Mouse (Mus musculus) cerebellum, adult (tissue): ENCODE data around the gene Tacr2.
A peak's percentile ranks its signal among the peaks of the same experiment; 100 is the strongest.

ENCODE experiments used
- ATAC-seq: cut with Nextera tagmentation; 2 replicates; pipeline ENCODE4 v1.9.2; 2017; ENCODE audit warnings: mild to moderate bottlenecking, moderate library complexity, mixed read lengths; ENCODE audit not compliant: insufficient number of reproducible peaks, low FRiP score, low TSS enrichment

The Tacr2 gene

DNA sequence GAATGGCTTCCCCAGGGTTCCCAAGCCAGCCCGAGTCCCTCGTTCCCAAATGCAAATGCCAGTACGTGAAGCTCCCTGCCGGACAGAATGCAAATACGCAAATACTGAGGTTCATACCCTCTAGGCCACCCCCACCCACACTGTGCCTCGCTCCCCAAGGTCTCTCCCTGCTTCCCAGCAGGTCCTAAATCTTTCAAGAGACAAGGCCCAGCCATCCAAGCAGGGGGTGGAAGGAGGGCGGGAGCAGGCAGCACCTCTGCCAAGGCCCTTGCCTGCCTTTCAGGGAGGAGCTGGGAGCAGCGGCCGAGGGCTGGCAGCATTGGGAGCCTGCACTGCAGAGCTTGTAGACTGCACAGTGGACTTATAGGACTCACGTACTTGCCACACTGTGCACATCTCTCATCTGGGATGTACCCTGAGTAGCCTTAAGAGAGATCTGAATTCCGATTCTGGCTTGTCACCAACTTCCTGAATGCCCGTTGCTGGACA is at the start of gene Tacr2:
Tacr2 (plus strand) TSS at position 439 of the 489 bp plus-strand sequence.
- no peak for ATAC-seq

DNA sequence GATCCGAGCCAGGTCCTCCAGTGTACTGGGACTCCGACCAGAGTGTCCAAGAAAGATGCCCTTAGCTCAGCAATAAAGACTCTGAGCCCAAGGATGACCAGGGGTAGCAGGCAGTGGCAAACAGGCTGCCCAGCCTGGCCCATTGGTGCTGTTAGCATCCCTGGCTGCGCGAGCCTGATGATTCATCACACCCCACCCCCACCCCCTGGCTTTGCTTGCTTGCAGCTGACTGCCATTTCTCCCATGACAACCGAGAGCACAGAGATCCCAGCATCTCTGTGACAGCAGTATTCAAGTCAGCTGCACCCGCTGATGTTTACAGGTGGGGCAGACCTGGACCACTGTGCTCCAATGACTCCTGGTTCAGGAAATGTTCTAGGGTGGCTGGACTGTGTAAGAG is 49.7 kb upstream of the Tacr2 start:
- ATAC-seq = no peak; the same call in 1 of the 2 replicates

DNA sequence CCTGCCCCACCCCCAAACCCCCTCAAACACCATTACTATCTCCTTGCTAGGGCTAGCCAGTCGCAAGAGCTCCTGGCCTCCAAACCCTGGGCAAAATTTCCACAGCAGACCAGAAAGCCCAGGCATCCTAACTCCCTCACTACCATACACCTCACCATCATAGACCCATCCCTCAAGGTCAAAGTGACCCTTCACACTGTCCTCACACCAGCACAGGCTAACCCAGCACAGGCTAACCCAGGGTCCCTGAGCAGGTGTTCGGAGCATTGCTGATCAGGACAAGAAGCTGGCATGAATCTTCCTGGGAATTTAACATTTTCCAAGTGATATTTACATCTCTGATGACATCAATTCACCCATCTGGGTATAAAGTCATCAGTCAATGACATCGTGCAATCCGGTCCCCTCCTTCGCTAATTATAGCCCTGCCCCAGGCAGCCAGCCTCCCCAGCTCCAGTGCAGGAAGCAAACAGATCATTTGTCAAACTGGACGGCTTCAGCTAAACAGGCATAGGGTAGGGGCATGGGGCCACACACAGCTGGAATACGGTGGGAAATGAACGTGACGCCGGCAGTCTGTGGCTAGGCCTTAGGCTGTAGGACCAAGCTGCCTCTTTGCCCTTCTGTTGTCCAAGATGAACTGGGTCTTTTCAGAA is 43.9 kb upstream of the Tacr2 start:
- ATAC-seq = no peak

DNA sequence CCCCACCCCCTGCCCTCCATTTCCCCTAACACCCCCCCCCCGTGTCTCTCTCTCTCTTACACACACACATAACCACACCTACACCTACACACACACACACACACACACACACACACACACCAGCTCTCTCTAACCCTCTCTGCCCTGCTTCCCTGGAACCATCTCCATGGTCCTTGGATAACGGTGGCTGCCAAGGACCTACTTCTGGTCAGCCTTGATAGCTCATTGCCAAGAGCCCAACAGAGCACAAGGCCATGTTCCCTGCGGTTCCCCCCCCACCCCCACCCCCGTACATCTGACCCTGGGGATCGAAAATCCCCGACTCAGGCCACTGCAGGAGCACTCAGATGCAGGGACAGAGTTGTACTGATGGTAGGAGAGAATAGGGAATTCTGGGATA is 40.9 kb upstream of the Tacr2 start:
- no peak for ATAC-seq

DNA sequence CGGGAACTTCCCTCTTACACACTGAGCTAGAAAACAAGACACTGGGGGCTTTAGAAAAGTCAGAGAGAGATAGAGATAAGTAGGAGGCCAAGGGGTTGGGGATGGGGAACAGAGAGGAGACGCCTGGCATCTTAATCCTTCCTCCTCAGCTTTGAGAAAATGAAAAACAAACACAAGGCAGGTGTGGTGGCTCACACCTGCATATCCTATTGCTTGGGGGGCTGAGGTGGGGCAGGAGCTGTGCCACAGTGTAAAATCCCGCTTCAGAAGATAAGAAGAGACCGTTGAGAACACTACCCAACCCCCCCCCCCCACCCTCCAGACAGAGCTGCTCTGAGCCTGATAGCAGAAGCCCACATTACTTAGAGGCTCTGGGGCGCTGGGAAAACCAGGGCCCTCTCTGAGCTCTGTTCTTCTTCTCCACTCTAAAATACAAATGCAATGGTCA is 37.0 kb upstream of the Tacr2 start:
- ATAC-seq = no peak

DNA sequence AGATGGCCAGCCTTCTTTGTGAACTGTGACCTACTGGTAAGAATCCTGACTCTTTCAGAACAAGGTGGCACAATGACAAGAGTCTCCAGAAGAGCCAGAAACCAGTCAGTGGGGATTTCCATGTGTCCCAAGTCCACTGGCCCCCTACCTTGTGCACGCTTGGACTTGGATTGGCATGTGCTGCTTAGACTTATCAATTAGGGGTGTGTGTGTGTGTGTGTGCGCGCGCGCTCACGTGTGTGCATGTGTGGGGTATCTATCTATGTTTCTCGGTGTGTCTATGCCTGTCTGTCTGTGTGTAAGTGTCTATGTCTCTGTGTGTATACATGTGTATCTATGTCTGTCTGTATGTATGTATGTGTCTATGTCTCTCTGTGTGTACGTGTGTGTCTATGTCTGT is 36.6 kb upstream of the Tacr2 start:
- ATAC-seq = no peak

DNA sequence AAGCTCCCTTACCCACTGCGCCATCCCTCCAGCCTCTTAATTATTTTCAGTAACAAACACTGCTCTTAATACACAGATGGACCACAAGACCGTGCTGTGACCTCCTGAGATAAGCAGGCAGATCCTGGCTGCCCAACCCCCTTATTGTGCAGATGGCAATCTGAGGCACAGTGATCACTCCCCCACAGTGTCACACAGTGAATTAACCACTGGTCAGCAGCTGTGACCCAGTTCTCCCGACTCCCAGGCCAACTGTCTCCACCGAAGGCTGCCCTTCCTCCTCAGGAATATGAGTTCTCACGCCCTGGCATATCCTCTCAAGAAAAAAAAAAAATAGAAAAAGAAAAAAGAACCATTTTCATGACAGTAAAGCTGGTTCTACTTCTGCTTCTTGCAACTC is 35.6 kb upstream of the Tacr2 start:
- peak; percentile 63 for ATAC-seq

DNA sequence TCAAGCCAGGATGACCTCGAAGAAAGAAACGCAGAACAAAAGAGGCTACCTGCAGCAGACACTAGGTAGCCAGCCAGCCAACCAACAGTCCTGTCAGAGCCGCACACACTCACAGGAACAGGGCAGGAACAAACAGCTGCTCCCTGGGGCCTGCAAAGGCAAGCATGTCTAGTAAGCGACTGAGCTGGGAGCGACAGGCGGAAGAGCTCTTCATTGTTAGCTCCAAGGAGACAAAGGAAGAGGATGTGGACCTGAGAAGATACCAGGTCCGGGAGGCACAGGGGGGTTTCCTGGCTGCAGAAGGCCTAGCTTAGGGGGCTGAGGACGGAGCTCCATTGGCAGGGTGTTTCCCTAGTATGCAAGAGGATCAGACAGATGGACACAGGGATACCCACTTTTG is 35.0 kb upstream of the Tacr2 start:
- ATAC-seq = no peak

DNA sequence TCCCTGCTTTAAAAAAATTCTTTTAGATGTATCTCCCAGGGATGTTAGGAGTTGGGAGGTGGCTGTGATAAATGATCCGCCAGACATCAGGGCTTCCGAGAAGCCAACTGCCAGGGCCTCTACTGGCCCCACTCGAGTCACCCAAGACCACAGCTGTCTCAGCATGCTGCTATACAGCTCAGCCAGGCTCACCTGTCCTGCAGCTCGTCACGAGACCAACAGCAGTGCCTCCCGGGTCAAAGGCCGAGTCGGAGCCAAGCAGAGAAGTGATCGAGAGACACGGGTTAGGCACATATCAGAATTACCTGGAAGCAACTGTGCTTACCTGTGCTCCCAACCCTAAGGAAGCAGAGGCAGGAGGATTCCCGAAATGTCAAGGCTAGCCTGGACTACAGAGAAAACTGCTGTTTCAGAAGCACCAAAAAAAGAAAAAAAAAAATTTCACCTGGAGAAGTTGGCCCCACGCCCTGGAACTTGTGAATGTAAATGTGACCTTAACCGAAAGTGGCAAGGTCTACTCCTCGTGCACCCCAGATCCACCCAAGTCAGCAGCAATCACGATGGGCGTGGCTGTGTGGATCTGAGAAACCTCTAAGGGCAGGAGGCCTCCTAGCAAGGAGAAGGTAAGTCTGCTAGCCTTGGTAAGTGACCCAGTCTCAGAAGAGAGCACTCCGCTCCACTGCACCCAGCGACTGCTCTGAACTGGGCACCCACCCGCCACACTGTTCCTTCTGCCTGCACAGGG is 34.0 kb upstream of the Tacr2 start:
- no peak for ATAC-seq

DNA sequence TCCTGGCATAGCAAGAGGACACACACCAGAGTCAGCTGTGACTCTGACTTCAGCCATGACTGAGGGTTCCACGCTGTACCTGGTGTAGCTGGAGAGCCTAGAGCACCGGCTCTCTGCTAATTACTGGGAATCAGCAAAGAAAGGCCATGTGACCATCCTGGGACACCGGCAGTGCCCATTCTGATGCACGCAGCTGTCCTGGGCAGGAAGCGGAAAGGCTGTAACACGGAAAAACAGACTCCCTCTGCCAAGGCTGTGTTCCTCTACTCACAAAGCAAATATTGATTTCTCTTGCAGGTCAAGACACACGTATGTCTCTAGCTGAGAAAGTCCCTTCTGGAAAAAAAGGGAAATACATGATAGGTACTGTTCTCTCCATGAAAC is 33.5 kb upstream of the Tacr2 start:
- no peak for ATAC-seq

DNA sequence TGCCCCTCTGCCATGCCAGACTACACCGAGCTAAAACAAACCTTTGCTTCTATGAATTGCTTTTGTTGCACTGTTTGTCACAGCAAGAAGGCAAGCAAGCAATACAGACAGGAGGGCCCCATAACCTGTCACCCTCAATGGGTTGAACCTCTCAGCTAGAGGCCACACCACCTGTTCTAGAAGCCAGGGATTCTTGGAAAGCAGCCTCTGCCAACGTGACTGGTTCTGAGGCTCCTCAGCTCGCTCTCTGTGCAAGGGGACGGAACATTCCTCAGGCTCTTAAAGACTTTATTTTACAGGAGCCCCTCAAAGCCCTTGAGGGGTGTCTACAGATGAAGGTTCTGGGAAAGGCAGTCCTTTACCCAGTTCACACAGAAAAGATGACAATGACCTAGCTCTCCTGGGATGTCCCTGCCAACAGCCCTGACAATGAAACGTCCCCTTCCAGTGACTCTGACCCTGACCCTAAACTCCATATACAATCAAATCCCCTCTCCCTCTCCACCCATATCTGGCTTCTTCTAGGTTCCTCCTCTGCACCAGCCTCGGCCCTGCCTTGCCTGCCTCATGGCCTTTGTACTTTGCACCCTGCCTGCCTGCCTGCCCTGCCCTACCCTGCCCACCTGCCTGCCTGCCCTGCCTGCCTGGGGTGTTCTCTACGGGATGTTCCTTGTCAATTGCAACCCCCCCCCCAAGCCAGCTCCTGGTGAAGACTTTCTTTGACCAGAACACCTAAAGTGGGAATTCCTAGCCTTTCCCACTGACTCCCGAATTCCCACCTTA is 31.3 kb upstream of the Tacr2 start:
- ATAC-seq = no peak

DNA sequence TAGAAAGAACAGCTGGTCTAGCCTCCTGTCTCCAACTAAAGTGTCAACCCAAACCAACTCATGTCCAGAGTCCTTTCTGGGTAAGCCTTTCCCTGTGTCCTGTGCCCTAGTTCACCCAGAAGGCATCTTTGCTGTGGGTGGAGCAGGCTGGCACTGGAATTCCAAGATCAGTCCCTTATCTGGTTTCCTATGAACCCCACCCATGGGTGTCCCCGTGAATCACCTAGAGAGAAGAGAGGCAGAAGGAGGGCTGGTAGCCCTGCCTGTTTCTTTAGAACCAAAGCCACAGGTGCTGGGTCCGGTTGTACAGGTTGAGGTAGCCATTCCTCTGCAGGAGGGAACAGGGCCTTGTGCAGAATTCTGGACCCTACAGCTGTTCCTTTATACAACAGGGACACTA is 30.6 kb upstream of the Tacr2 start:
- ATAC-seq = no peak

DNA sequence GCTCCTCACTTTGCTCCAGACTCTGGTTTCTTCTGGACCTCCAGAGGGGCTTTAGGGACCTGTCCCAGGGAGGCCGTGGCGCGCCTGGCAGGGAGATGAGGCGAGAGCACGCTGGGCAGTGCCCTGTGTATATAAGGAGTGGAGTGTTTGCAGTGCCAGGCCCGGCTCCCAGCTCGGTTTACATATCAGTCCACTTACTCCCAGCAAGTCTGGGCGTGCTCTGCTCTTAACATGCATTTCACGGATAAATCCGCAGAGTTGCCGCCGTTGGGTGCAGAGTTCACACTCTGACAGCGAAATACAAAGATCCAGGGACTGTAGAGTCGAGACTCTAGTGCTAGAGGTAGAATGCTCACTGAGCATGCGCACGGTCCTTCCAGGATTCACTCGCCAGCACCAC is 29.5 kb upstream of the Tacr2 start:
- ATAC-seq = no peak

DNA sequence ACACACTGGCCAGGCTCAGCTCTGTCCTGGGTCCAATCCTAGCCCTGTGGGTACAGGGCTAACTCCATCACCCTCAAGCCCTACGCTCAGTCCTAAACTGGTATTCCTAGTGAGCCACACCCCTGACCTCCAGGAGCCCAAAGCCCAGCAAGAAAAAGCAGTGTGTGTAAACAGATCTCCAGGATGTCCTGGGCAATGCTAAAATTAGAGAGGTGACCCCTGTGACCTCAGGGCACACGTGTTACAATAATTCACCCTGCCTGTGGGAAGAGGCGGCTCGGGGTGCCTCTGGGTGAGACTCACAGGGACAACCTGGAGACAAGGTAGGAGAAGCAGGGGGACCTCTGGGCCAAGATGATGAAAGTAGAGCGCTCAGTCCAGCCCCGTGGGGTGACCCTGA is 28.0 kb upstream of the Tacr2 start:
- no peak for ATAC-seq

DNA sequence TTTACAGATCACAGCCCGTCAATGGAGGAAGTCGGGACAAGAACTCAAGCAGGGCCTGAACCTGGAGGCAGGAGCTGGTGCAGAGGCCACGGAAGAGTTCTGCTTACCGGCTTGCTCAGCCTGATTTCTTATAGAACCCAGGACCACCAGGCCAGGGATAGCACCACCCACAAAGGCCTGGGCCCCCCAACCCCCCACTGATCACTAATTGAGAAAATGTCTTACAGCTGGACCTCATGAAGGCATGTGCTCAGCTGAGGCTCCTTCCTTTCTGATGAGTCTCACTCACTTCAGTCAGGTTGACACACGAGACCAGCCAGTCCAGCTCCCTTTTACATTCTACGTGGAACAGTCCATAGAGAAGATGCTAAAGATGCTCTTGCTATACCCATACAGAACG is 26.4 kb upstream of the Tacr2 start:
- no peak for ATAC-seq

DNA sequence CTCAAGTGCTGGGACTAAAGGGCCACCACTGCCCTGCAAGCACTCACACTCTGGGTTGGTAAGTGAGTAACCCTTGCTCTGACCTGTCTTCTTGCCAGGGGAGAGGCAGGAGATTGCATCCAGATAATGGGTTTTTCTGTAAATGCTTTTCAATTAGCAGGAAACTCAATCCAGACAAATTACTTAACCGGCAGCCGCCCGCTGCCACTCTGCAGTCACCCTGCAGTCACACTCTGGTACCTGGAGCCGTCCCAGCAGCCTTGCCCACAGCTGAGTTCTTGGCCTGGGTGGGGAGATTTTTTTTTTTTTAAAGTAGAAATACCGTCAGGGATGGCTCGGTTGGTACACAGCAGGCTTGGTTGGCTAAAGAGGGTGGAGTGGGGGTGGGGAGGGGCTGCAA is 24.1 kb upstream of the Tacr2 start:
- ATAC-seq = no peak

DNA sequence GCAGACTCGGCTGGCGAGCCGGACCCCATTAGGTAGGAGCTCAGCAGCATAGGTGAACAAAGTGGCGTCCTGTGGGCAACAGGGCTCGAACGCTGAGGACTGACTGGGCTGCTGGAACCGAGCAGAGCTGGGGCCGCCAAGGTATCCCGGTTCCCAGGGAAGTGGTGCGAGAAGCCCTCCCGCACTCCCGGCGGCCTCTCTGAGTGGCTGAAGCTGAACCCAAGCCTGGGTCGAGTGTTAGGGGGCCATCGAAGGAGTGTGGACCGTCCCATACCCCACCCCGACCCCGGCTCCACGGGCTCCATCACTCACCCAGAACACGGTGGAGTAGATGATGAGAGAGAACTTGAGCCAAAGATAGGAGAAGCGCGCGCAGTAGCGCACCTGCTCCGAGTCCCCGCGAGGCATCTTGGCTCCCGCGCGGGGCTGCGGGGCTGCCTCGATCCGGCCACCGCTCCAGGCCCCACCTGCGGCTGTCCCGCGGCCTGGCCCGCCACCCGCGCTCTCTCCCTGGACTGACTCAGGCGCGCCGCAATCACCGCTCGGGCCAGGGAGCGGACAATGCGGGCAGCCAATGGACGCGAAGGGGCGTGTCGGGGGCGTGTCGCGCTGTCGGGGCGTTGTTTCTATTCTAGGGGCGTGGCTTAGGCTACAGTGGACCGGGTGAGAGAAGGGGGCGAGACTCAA is 21.4 kb upstream of the Tacr2 start, which contains the start of gene Tspan15:
Tspan15 (minus strand) TSS at position 544 of the 687 bp plus-strand sequence.
- ATAC-seq = peak; percentile 93

DNA sequence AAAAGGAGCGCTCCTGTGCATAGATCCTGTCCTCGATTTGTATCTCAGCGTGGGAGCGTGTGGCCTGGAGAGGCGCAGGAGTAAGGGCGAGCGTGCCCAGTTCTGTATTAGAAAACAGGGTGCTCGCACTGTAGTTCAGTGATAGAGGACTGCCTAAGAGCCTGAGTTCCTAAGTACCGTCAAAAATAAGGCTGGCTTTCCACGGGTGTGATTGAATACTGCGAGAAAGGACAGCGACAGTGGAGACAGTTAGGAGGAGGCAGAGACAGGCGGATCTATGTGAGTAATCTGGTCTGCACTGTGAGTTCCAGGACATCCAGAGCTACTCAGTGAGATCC is 20.9 kb upstream of the Tacr2 start:
- no peak; the same call in 1 of the 2 replicates for ATAC-seq

DNA sequence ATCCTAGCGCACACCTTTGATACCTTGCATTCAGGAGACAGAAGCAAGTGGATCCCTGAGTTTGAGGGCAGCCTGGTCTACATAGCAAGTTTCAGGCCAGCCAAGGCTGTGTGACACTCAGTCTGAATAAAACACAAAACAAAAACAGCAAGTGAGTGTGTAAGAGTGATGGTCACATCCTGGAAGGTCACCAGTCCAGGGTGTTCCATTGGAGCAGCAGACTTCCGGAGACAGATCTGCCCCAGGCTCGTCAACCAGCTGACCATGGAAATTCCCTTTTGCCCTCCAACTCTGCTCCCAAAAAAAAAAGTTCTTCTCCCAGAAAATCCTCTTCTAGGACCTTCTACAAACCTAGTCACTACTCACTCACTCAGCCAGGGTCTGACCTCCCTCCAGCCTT is 20.4 kb upstream of the Tacr2 start:
- no peak for ATAC-seq

DNA sequence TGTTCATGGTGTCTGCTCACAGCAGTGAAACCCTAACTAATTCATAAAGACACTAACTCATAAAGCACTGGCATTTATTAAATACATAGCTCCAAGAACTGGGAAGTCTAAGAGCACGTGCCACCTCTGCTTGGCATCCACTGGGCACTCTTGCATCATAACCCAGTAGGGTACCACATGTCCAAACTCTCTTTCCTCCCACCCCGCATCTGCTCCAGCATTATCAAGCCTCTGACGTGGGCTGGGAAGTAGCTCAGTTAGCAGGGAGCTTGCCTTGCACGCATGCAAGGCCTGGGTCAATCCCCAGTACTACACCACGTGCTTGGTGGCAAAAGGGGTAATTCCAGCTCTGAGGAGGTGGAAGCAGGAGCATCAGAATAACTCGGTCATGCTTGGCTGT is 16.1 kb upstream of the Tacr2 start:
- no peak for ATAC-seq

DNA sequence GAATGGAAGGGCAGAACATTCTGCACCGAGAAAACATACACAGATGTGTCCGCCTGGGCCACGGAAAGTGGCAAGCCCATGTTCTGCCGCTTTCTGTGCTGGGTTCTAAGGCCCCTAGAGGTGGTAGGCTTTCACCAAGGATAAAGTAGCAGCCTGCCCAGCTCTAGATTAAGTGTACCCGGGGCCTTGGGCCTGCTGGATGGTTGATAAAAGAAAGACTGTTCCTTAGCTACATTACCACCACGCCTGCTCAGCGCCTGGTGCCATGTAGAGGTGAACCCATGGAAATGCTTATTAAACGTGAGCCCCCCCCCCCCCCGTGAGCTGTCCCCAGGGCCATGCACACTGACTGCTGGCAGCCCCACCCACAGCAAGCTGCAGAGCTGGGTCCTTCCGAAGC is 15.0 kb upstream of the Tacr2 start:
- no peak for ATAC-seq
